Mouse (Mus musculus) heart, embryonic 15.5 days (tissue): ENCODE measurements around the gene Cmtm4. TPM values are rescaled to one million over a fixed set of nuclear protein-coding genes. Genes with fewer than 3 reads are reported as not detected.
A peak's percentile ranks its signal among the peaks of the same experiment; 100 is the strongest.

Experiments
- ATAC-seq: fragments of 200-750 bp; cut with Nextera tagmentation; replicated peaks from 2 replicates; pipeline ENCODE4 v1.8.0; 2017; ENCODE audit warnings: low read depth, moderate TSS enrichment; ENCODE audit not compliant: insufficient number of reproducible peaks, insufficient read depth, low FRiP score
- H3K27ac ChIP-seq: fragments of 300-500 bp; sonication (generic); 2 replicates; pipeline ENCODE4 v1.5.1; 2015; ENCODE audit warnings: mild to moderate bottlenecking, inconsistent platforms
- H3K27me3 ChIP-seq: fragments of 300-500 bp; sonication (generic); 2 replicates; pipeline ENCODE4 v1.6.1; 2015; ENCODE audit warnings: inconsistent platforms
- H3K36me3 ChIP-seq: fragments of 300-500 bp; sonication (generic); 2 replicates; pipeline ENCODE4 v1.6.1; 2015; ENCODE audit warnings: mild to moderate bottlenecking, inconsistent platforms
- H3K4me1 ChIP-seq: fragments of 300-500 bp; sonication (generic); replicated peaks from 2 replicates; pipeline ENCODE4 v1.6.1; 2015; ENCODE audit warnings: inconsistent platforms
- H3K4me2 ChIP-seq: fragments of 300-500 bp; sonication (generic); 2 replicates; pipeline ENCODE4 v1.6.1; 2015; ENCODE audit warnings: inconsistent platforms, mild to moderate bottlenecking, moderate library complexity
- H3K4me3 ChIP-seq: fragments of 300-500 bp; sonication (generic); 2 replicates; pipeline ENCODE4 v1.5.1; 2015; ENCODE audit warnings: mild to moderate bottlenecking, inconsistent platforms
- H3K9ac ChIP-seq: fragments of 300-500 bp; sonication (generic); 2 replicates; pipeline ENCODE4 v1.6.1; 2015; ENCODE audit warnings: mild to moderate bottlenecking, inconsistent platforms
- H3K9me3 ChIP-seq: fragments of 300-500 bp; sonication (generic); replicated peaks from 2 replicates; pipeline ENCODE4 v1.6.1; 2016; ENCODE audit warnings: inconsistent platforms
- WGBS: fragments of 180-500 bp; shearing (Covaris S2); methylation state at CpG from one replicate; pipeline ENCODE4 v1.1.7; 2015; ENCODE audit warnings: mixed read lengths; 5-methylcytosine and 5-hydroxymethylcytosine counted together
- polyA plus RNA-seq: library from polyadenylated mRNA; unstranded; fragments of >200 nt; fragmentation: Nextera tagmentation; extraction: Ambion mirVana; gene quantifications from 2 replicates; pipeline ENCODE4 v1.2.1, GENCODE M21; 2015

Cmtm4 gene
- polyA plus RNA-seq, 1 experiment from 2014 or later = 1.5 TPM

- H3K27me3 ChIP-seq = no peaks in the 10 kb centered on the region
- no peaks in the 10 kb centered on the region for H3K9me3 ChIP-seq
- H3K27ac ChIP-seq = no peak overlapping the region
- H3K4me3 ChIP-seq = no peak overlapping the region
- 40% methylated on average over 5 of the region's 5 CpGs for WGBS
- peaks cover 32% of the 10 kb centered on the region for H3K36me3 ChIP-seq
- ATAC-seq = peak; percentile 20; the same call in 1 of the 2 replicates
- peaks cover 24% of the 10 kb centered on the region for H3K4me1 ChIP-seq
- no peak overlapping the region for H3K9ac ChIP-seq
- H3K4me2 ChIP-seq = no peak overlapping the region
Measured at GRCm38 (mm10) chr8:104348971-104349370, 46.6 kb downstream of the Cmtm4 start.

GRCm38 (mm10) chr8:104346706-104347105 lies 48.9 kb downstream of the Cmtm4 start:
- peaks cover 40% of the 10 kb centered on the region for H3K4me1 ChIP-seq
- H3K27ac ChIP-seq = peak overlapping the region; percentile 24; the same call in 1 of the 2 replicates
- peaks cover 29% of the 10 kb centered on the region for H3K36me3 ChIP-seq
- ATAC-seq = no peak
- H3K27me3 ChIP-seq = no peaks in the 10 kb centered on the region
- H3K4me2 ChIP-seq = no peak overlapping the region
- H3K9me3 ChIP-seq = no peaks in the 10 kb centered on the region
- H3K4me3 ChIP-seq = no peak overlapping the region
- WGBS = 42% methylated on average over 12 of the region's 12 CpGs
- no peak overlapping the region for H3K9ac ChIP-seq

- Histone ChIP-seq H3K36me3 (peaks cover 29% of the 10 kb centered on the region), H3K9ac (no peak overlapping the region), H3K9me3 (no peaks in the 10 kb centered on the region), H3K27me3 (no peaks in the 10 kb centered on the region), H3K4me3 (no peak overlapping the region), H3K4me2 (no peak overlapping the region), H3K4me1 (peaks cover 49% of the 10 kb centered on the region), H3K27ac (no peak overlapping the region)
- ATAC-seq = no peak
- 83% methylated on average over 5 of the region's 5 CpGs for WGBS
Measured at GRCm38 (mm10) chr8:104344622-104345021, 51.0 kb downstream of the Cmtm4 start.

- Histone ChIP-seq H3K4me2 (no peak overlapping the region), H3K4me3 (no peak overlapping the region), H3K27me3 (no peaks in the 10 kb centered on the region), H3K27ac (no peak overlapping the region), H3K9ac (no peak overlapping the region), H3K4me1 (peaks cover 47% of the 10 kb centered on the region), H3K9me3 (no peaks in the 10 kb centered on the region), H3K36me3 (peaks cover 29% of the 10 kb centered on the region)
- 8% methylated on average over 7 of the region's 7 CpGs for WGBS
- ATAC-seq = no peak
Measured at GRCm38 (mm10) chr8:104343957-104344356, 51.6 kb downstream of the Cmtm4 start.

GRCm38 (mm10) chr8:104342426-104342825 lies 53.2 kb downstream of the Cmtm4 start:
- H3K9me3 ChIP-seq = no peaks in the 10 kb centered on the region
- H3K27ac ChIP-seq = no peak overlapping the region
- H3K36me3 ChIP-seq = peaks cover 23% of the 10 kb centered on the region
- peaks cover 44% of the 10 kb centered on the region for H3K4me1 ChIP-seq
- no peak overlapping the region for H3K4me3 ChIP-seq
- H3K9ac ChIP-seq = no peak overlapping the region
- ATAC-seq = no peak
- H3K27me3 ChIP-seq = no peaks in the 10 kb centered on the region
- WGBS = 61% methylated on average over 5 of the region's 5 CpGs
- peak overlapping the region; percentile 89 for H3K4me2 ChIP-seq

GRCm38 (mm10) chr8:104341678-104342077 lies 53.9 kb downstream of the Cmtm4 start:
- Histone ChIP-seq H3K9ac (0 out of 2 replicates have a peak overlapping the region, but pooled peaks have one; percentile 3), H3K4me3 (peak overlapping the region; percentile 78), H3K9me3 (no peaks in the 10 kb centered on the region), H3K4me2 (peak overlapping the region; percentile 89), H3K4me1 (peaks cover 38% of the 10 kb centered on the region), H3K36me3 (peaks cover 17% of the 10 kb centered on the region), H3K27ac (peak overlapping the region; percentile 93), H3K27me3 (no peaks in the 10 kb centered on the region)
- 45% methylated on average over 6 of the region's 6 CpGs for WGBS
- no peak for ATAC-seq

GRCm38 (mm10) chr8:104341106-104341561 lies 54.5 kb downstream of the Cmtm4 start:
- Histone ChIP-seq H3K36me3 (peaks cover 14% of the 10 kb centered on the region), H3K4me3 (peak overlapping the region; percentile 78), H3K4me2 (peak overlapping the region; percentile 89), H3K27ac (peak overlapping the region; percentile 93), H3K9ac (peak overlapping the region; percentile 87), H3K27me3 (no peaks in the 10 kb centered on the region), H3K4me1 (peaks cover 35% of the 10 kb centered on the region), H3K9me3 (no peaks in the 10 kb centered on the region)
- ATAC-seq = peak; percentile 78
- WGBS = under 1% methylated on average over 24 of the region's 24 CpGs

GRCm38 (mm10) chr8:104340233-104341105 lies 55.1 kb downstream of the Cmtm4 start:
- under 1% methylated on average over 53 of the region's 54 CpGs for WGBS
- H3K4me1 ChIP-seq = peaks cover 35% of the 10 kb centered on the region
- H3K9me3 ChIP-seq = no peaks in the 10 kb centered on the region
- peak overlapping the region; percentile 89 for H3K4me2 ChIP-seq
- peak; percentile 76 for ATAC-seq
- H3K36me3 ChIP-seq = peaks cover 10% of the 10 kb centered on the region
- H3K9ac ChIP-seq = peak overlapping the region; percentile 87
- no peaks in the 10 kb centered on the region for H3K27me3 ChIP-seq
- peak overlapping the region; percentile 93 for H3K27ac ChIP-seq
- peak overlapping the region; percentile 78 for H3K4me3 ChIP-seq

GRCm38 (mm10) chr8:104339983-104340232 lies 55.7 kb downstream of the Cmtm4 start:
- no peaks in the 10 kb centered on the region for H3K27me3 ChIP-seq
- H3K9me3 ChIP-seq = no peaks in the 10 kb centered on the region
- peak overlapping the region; percentile 89 for H3K4me2 ChIP-seq
- H3K4me3 ChIP-seq = peak overlapping the region; percentile 78
- ATAC-seq = no peak
- peaks cover 35% of the 10 kb centered on the region for H3K4me1 ChIP-seq
- peaks cover 4% of the 10 kb centered on the region; the same call in 1 of the 2 replicates for H3K36me3 ChIP-seq
- peak overlapping the region; percentile 93 for H3K27ac ChIP-seq
- WGBS = 1% methylated on average over 6 of the region's 6 CpGs
- peak overlapping the region; percentile 87 for H3K9ac ChIP-seq

- Histone ChIP-seq H3K27me3 (no peaks in the 10 kb centered on the region), H3K4me1 (peaks cover 33% of the 10 kb centered on the region), H3K4me2 (peak within 1 kb of the TSS; percentile 89), H3K4me3 (peak within 1 kb of the TSS; percentile 78), H3K9ac (peak within 1 kb of the TSS; percentile 87), H3K36me3 (no peaks in the 10 kb centered on the region), H3K9me3 (no peaks in the 10 kb centered on the region), H3K27ac (peak within 1 kb of the TSS; percentile 93)
- no peak for ATAC-seq
- WGBS = 19% methylated on average over 17 of the region's 18 CpGs
Measured at GRCm38 (mm10) chr8:104339229-104339982, 56.2 kb downstream of the Cmtm4 start, which contains the start of gene Cmtm3. Gene Cmtm3, plus strand, starts transcription at chr8:104339410.

GRCm38 (mm10) chr8:104337890-104338289 lies 57.7 kb downstream of the Cmtm4 start:
- H3K4me2 ChIP-seq = no peak overlapping the region
- no peak overlapping the region for H3K9ac ChIP-seq
- 47% methylated on average over 3 of the region's 3 CpGs for WGBS
- no peaks in the 10 kb centered on the region for H3K36me3 ChIP-seq
- ATAC-seq = no peak
- H3K4me3 ChIP-seq = no peak overlapping the region
- H3K27ac ChIP-seq = no peak overlapping the region
- no peaks in the 10 kb centered on the region for H3K27me3 ChIP-seq
- peaks cover 25% of the 10 kb centered on the region for H3K4me1 ChIP-seq
- no peaks in the 10 kb centered on the region for H3K9me3 ChIP-seq
